Mouse (Mus musculus): ENCODE results near the gene Il12a. TPM values are rescaled to one million over a fixed set of nuclear protein-coding genes. Genes with fewer than 3 reads are reported as not detected.
"Not testable (repeated sequence)": the region's sequence is repeated elsewhere in the genome, so short reads cannot be mapped to it uniquely, and the experiment has no call there.

Il12a gene
- polyA plus RNA-seq, 1 experiment from 2014 or later = 0.24 TPM

DNA sequence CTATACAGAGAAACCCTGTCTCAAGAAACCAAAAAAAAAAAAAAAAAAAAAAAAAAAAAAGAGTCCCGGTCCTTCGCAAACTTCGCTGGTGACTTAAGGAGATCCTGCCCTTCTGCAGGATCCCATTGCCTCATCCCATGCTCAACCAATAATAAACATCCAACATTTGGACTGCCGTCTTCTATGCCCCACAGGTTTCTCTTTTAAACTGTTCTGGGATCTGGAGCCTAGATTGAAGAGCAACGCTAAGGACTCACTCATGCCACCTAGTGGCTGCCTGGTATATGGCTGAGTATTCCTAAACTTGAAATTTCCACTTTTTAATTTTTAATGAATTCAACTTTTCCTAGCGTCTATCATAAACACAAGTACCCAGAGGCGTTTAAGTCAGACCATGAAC, 23.1 kb downstream of the Il12a start:
- 19% methylated on average over 7 of the region's 7 CpGs for WGBS
- Histone ChIP-seq H3K4me3 (0 out of 2 replicates have a peak overlapping the region, but pooled peaks have one; percentile 16), H3K27ac (no peak overlapping the region), H3K36me3 (no peaks in the 10 kb centered on the region), H3K4me1 (no peaks in the 10 kb centered on the region), H3K9me3 (replicated peaks) (no peaks in the 10 kb centered on the region), H3K27me3 (ENCODE audit: low read depth, poor library complexity, severe bottlenecking) (no peaks in the 10 kb centered on the region)
- peak; percentile 59 for DNase-seq (ENCODE audit: low spot score)

DNA sequence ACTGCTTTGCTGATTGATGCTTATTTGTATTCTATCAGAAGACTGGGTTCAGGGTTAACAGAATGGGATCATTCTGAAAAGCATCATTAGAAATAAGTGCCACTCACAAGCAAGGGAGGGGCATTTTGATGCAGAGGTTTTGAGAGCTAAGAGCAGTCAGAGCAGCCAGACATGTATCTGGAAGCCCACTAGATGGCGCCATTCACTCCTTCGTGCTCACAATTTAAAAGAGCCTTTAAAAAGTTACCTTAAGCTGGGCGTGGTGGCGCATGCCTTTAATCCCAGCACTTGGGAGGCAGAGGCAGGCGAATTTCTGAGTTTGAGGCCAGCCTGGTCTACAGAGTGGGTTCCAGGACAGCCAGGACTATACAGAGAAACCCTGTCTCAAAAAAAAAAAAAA, 26.9 kb downstream of the Il12a start:
- H3K36me3 ChIP-seq; H3K4me3 ChIP-seq; H3K9me3 ChIP-seq (replicated peaks); H3K27ac ChIP-seq; H3K4me1 ChIP-seq; H3K27me3 ChIP-seq (ENCODE audit: low read depth, poor library complexity, severe bottlenecking): not testable (repeated sequence)
- peak; percentile 53 for DNase-seq (ENCODE audit: low spot score)
- 44% methylated on average over 5 of the region's 5 CpGs for WGBS

DNA sequence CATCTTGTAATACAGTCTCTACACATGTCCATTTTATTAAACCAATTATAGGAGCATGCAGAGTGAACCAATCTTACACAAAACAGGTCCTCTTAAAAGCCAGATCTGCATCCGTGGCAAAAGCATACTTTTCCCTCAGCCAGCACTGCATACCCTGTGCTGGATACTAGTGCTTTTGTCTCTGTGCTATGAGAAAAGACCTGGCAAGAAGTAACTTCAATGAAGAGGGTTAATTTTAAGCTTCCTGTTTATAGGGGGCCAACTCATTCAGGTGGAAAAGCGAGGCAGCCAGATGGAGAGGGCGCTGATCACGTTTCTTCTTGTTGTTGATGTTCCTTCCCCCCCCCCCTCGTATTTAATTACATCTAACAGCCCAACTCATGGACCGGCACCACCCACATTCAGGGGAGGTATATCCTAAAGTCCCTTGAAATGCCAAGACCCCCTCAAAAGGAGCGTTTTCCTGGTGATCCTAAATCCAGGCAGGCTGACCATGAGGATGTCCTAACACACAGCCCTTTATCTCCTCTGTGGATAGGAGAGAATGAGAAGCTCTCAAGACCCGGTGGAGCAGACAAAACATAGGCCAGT, 28.9 kb downstream of the Il12a start:
- Histone ChIP-seq H3K9me3 (replicated peaks) (no peaks in the 10 kb centered on the region), H3K27me3 (ENCODE audit: low read depth, poor library complexity, severe bottlenecking) (no peaks in the 10 kb centered on the region), H3K27ac (no peak overlapping the region), H3K36me3 (no peaks in the 10 kb centered on the region), H3K4me1 (no peaks in the 10 kb centered on the region), H3K4me3 (no peak overlapping the region)
- DNase-seq (ENCODE audit: low spot score) = no peak
- WGBS = 72% methylated on average over 8 of the region's 8 CpGs

- H3K4me3 ChIP-seq = no peak overlapping the region
- no peaks in the 10 kb centered on the region for H3K4me1 ChIP-seq
- no peaks in the 10 kb centered on the region for H3K36me3 ChIP-seq
- 42% methylated on average over 13 of the region's 13 CpGs for WGBS
- DNase-seq (ENCODE audit: low spot score) = peak; percentile 73
- H3K27me3 ChIP-seq (ENCODE audit: low read depth, poor library complexity, severe bottlenecking) = no peaks in the 10 kb centered on the region
- H3K9me3 ChIP-seq (replicated peaks) = no peaks in the 10 kb centered on the region
- H3K27ac ChIP-seq = no peak overlapping the region
These were observed 29.8 kb downstream of the Il12a start for GRCm38 (mm10) chr3:68720258-68720657.

DNA sequence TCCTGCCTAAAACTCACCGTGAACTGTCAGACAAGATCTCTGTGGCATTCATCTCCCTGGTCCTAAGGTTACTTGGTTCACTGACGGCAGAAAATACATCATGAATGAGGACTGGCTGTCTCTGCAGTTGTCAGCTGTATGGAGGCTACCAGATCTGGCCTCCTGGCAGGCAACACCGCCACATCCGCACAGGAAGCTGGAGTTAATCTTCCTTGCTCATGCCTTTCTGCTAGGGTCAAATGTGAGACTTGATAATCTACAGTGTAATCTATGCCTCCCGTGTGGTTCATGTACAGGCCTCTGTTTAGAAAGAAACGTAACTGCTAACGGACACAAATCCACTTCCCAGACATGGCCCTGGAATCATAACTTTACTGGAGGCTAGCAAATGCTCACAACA, 51.5 kb downstream of the Il12a start:
- Histone ChIP-seq H3K9me3 (replicated peaks) (no peaks in the 10 kb centered on the region), H3K27ac (no peak overlapping the region), H3K27me3 (ENCODE audit: low read depth, poor library complexity, severe bottlenecking) (no peaks in the 10 kb centered on the region), H3K4me1 (no peaks in the 10 kb centered on the region), H3K36me3 (no peaks in the 10 kb centered on the region), H3K4me3 (no peak overlapping the region)
- DNase-seq (ENCODE audit: low spot score) = no peak
- WGBS = 71% methylated on average over 7 of the region's 7 CpGs

DNA sequence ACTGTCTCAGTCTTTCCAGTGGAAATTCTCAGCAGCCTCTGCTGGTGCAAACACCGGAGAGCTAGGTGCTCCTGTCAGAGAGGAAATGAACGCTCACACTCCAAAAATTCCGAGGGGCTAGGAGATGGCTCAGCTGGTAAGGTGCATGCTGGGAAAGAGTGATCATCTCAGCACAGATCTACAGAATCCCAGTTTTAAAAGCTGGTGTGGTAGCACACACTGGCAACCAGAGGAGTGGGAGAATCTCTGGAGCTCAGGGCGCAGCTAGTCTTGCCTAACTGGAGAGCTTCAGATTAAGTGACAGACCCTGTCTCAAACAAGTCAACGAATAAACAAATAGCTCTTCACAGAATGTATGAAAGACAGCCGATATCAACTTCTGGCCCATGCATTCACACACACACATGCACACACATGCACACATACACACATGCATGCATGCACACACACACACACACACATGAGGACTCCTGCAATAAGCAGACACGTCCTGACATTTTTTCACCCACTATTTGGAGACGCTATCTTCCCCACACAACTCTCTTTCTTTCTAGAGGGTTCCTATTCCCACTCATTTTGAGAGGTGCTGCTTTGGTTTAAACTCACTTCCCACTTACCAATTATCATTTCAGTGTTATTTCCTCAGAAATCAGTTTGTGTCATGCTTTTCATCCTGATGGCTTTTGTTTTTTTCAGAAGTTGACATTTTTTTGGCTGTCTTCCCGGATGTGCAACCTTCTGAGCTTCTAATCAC, 52.5 kb downstream of the Il12a start:
- H3K9me3 ChIP-seq (replicated peaks) = no peaks in the 10 kb centered on the region
- no peaks in the 10 kb centered on the region for H3K4me1 ChIP-seq
- no peak overlapping the region for H3K27ac ChIP-seq
- H3K36me3 ChIP-seq = no peaks in the 10 kb centered on the region
- DNase-seq (ENCODE audit: low spot score) = no peak
- no peaks in the 10 kb centered on the region for H3K27me3 ChIP-seq (ENCODE audit: low read depth, poor library complexity, severe bottlenecking)
- 87% methylated on average over 9 of the region's 9 CpGs for WGBS
- H3K4me3 ChIP-seq = no peak overlapping the region

DNA sequence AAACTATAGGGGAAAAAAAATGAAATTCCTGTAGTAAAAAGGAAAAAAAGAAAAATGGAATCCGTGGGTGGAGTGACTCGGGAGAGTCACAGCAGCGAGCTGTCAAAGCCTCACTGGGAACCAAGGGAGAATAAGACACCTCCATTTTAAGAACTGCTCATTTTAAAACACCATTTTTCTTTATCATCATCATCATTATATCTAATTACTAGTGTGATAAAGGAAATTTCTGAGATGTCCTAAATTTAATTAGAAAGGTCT, 53.0 kb downstream of the Il12a start:
- Histone ChIP-seq H3K9me3 (replicated peaks) (no peaks in the 10 kb centered on the region), H3K36me3 (no peaks in the 10 kb centered on the region), H3K4me3 (no peak overlapping the region), H3K4me1 (no peaks in the 10 kb centered on the region), H3K27ac (no peak overlapping the region), H3K27me3 (ENCODE audit: low read depth, poor library complexity, severe bottlenecking) (no peaks in the 10 kb centered on the region)
- DNase-seq (ENCODE audit: low spot score) = no peak
- WGBS = 88% methylated on average over 3 of the region's 3 CpGs

GRCm38 (mm10) chr3:68744162-68744561, 53.7 kb downstream of the Il12a start:
- no peaks in the 10 kb centered on the region for H3K4me1 ChIP-seq
- WGBS = 80% methylated on average over 1 of the region's 1 CpGs
- no peaks in the 10 kb centered on the region for H3K27me3 ChIP-seq (ENCODE audit: low read depth, poor library complexity, severe bottlenecking)
- no peaks in the 10 kb centered on the region for H3K36me3 ChIP-seq
- H3K4me3 ChIP-seq = no peak overlapping the region
- H3K9me3 ChIP-seq (replicated peaks) = no peaks in the 10 kb centered on the region
- H3K27ac ChIP-seq = no peak overlapping the region
- DNase-seq (ENCODE audit: low spot score) = no peak

GRCm38 (mm10) chr3:68745033-68745432, 54.6 kb downstream of the Il12a start:
- Histone ChIP-seq H3K9me3 (replicated peaks) (no peaks in the 10 kb centered on the region), H3K4me3 (no peak overlapping the region), H3K4me1 (no peaks in the 10 kb centered on the region), H3K36me3 (no peaks in the 10 kb centered on the region), H3K27me3 (ENCODE audit: low read depth, poor library complexity, severe bottlenecking) (no peaks in the 10 kb centered on the region), H3K27ac (no peak overlapping the region)
- DNase-seq (ENCODE audit: low spot score) = no peak
- 88% methylated on average over 5 of the region's 5 CpGs for WGBS

DNA sequence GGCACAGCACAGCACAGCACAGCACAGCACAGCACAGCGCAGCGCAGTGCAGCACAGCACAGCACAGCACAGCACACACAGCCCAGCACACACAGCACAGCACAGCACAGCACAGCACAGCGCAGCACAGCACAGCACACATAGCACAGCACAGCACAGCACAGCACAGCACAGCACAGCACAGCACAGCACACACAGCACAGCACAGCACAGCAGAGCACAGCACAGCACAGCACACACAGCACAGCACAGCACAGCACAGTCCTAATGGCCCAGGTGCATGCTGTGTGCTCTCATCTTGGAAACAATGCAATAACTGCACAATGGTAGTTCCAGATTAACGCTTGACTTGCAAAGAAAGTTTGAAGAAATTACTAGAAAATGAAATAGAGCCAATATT, 55.8 kb downstream of the Il12a start:
- not testable (repeated sequence) for H3K27ac ChIP-seq; H3K4me3 ChIP-seq; DNase-seq (ENCODE audit: low spot score); H3K27me3 ChIP-seq (ENCODE audit: low read depth, poor library complexity, severe bottlenecking); H3K36me3 ChIP-seq; H3K4me1 ChIP-seq; H3K9me3 ChIP-seq (replicated peaks)
- 86% methylated on average over 4 of the region's 4 CpGs for WGBS

Other genes starting within 250 kb of the Il12a start
- 0.54 and 0.59 TPM in 2 replicates for gene 1110032F04Rik, start 178.9 kb downstream of the Il12a start, polyA plus RNA-seq (2016; fragmentation: Nextera tagmentation; extraction: Ambion mirVana)

Measured in limb, embryonic 10.5 days (tissue).